Mouse (Mus musculus) olfactory bulb, adult 2 months (tissue): ENCODE results near the gene Gm20604.

Experiments
- CTCF ChIP-seq: fragments of 200-500 bp; IDR thresholded peaks from 2 replicates; pipeline ENCODE4 v1.5.1; 2012; ENCODE audit warnings: low read depth, mild to moderate bottlenecking, low read length, moderate library complexity; ENCODE audit not compliant: insufficient read depth
- POLR2A ChIP-seq: fragments of 200-500 bp; IDR thresholded peaks from 2 replicates; pipeline ENCODE4 v1.6.1; 2012; ENCODE audit warnings: mild to moderate bottlenecking, low read depth, low read length, moderate library complexity; ENCODE audit not compliant: insufficient read depth

- TF ChIP-seq CTCF (no peak), POLR2A (no peak)
Observed at GRCm38 (mm10) chr12:102784899-102785592, 26.6 kb upstream of the Gm20604 start.
